Mouse (Mus musculus): ENCODE data around the gene Mchr1.

Mchr1 gene

DNA sequence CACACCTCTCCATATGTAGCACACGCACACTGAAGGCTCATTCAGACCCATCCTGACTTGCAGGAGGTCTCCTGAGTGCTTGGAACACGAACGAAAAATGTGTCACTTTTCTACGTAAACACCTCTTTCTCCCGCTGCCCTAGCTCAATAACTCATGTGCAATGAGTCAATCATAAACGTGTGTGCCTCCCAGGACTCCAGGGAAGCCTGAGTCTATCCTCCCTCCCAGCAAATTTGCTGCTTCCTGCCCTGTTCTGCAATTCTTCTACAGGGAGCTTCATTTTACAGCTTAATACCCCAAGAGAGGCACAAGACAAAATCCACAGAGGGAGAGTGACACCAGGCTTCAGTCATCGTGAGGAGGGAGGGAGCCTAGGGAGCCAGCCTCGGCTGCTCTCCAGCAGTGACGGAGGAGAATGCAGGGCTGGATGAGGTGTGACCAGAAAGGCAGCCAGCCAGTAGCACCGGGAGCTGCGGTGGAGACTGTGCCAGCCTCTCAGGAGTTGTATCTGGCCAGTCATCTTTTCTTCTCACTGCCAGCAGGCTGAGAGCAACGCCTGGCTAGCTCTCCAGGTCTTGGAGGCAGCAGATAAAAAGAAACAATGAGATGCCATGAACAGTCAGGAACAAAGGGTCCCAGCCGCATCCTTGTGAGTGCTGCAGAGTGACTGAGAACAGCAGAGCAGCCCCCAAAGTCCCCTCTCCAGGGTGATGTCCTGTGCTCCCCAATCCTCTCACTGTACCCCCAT lies 37.2 kb downstream of the Mchr1 start:
- in situ Hi-C loops (cut with MboI, MseI) = no loop called here

DNA sequence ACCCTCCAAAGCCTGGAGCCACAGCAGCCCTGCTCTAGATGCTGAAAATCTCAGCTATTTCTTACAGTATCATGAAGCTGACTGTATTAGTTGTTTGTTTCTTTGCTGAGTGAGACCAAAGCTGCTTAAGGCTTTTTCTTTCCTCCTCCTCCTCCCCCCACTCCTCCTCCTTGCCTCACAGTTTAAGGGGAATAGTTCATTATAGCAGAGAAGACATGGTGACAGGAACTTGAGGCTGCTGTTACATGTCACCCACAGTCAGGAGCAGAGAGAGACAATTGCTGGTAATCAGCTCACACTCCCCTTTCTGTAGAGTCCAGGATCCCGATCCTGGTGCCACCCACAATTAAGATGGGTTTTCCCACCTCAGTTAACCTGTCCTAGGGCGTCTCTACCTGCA lies 38.1 kb downstream of the Mchr1 start:
- in situ Hi-C loops (cut with MboI, MseI) = no loop called here

DNA sequence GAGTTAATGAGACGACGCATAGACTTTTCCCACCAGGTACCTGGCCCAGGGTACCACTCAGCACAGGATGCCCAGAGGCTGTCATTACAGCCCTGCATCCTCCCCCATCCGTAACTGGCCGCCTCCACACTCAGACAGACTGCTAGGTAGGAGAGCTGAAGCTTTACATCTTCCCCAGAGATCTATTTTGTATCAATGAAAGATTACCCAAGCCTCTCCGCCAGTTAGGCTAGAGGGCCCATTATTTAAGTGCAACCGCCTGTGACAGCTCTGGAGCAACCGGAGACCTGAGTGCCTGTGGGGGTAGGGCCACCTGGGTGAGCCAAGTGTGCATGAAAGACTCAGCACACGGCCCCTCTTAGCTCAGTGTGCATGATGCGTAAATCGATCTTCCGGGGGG lies 42.6 kb downstream of the Mchr1 start:
- in situ Hi-C loops (cut with MboI, MseI) = loop anchor here (25.0 kb wide), 1 partner anchor 1291 kb away; no protein-coding TSS in a partner anchor

DNA sequence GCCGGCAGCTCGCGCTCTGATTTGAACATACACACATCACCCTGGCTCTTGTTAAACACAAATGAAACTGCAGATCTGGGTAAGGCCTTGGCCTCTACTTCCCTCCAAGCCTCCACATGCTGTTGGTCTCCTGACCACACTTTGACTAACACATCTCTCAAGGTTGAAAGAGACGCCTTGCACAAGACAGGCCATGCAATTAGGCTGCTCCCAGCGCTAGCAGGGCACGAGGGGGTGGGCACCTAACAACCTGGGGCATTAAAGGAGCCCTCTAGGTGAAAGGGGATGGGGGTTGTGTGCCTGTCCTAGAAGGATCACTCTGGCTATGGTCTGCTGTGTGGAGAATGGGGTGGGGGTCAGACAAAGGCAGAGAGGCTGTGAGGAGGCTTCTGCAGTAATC lies 43.4 kb downstream of the Mchr1 start:
- in situ Hi-C loops (cut with MboI, MseI) = loop anchor here (25.0 kb wide), 1 partner anchor 1291 kb away; no protein-coding TSS in a partner anchor

DNA sequence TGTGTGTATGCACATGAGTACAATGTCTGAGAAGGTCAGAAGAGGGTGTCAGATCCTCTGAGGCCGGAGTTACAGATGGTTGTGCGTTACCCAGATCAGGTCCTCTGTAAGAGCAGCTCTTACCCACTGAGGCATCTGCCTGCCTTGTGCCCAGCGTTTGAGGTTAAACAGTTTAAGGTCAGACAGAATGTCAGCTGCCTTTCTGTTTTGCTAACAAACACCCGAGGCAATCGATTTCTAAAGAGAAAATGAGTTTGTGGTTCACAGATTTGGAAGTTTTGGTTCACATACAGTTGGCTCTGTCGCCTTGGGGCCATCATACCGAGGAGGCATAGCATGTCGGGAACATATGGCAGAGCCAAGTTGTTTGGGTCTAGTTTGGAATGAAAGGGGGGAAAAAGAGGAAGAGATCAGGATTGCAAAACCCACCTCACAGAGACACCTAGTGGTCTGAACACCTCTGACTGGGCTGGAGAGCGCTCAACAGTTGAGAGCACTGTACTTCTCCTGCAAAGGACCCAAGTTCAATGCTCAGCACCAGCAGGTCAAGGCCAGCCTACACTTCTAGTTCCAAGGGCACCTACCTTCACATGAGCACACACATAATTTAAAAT lies 48.9 kb downstream of the Mchr1 start:
- in situ Hi-C loops (cut with MboI, MseI) = loop anchor here (25.0 kb wide), 1 partner anchor 1297 kb away; no protein-coding TSS in a partner anchor
